Mouse (Mus musculus) embryonic facial prominence, embryonic 12.5 days (tissue): ENCODE results near the gene Rasal3. TPM values are rescaled to one million over a fixed set of nuclear protein-coding genes. Genes with fewer than 3 reads are reported as not detected.
A peak's percentile ranks its signal among the peaks of the same experiment; 100 is the strongest.

ENCODE experiments used
- ATAC-seq: fragments of 200-750 bp; cut with Nextera tagmentation; 2 replicates; pipeline ENCODE4 v1.8.0; 2017; ENCODE audit not compliant: insufficient number of reproducible peaks, insufficient read depth, low FRiP score, low TSS enrichment
- H3K27ac ChIP-seq: fragments of 300-500 bp; sonication (generic); 2 replicates; pipeline ENCODE4 v1.5.1; 2016; ENCODE audit warnings: mild to moderate bottlenecking
- H3K27me3 ChIP-seq: fragments of 300-500 bp; sonication (generic); 2 replicates; pipeline ENCODE4 v1.6.1; 2016; ENCODE audit warnings: mild to moderate bottlenecking, moderate library complexity
- H3K36me3 ChIP-seq: fragments of 300-500 bp; sonication (generic); 2 replicates; pipeline ENCODE4 v1.6.1; 2016; ENCODE audit warnings: mild to moderate bottlenecking
- H3K4me1 ChIP-seq: fragments of 300-500 bp; sonication (generic); 2 replicates; pipeline ENCODE4 v1.6.1; 2016
- H3K4me2 ChIP-seq: fragments of 300-500 bp; sonication (generic); replicated peaks from 2 replicates; pipeline ENCODE4 v1.6.1; 2016; ENCODE audit warnings: mild to moderate bottlenecking, moderate library complexity
- H3K4me3 ChIP-seq: fragments of 300-500 bp; sonication (generic); 2 replicates; pipeline ENCODE4 v1.5.1; 2016; ENCODE audit warnings: mild to moderate bottlenecking
- H3K9ac ChIP-seq: fragments of 300-500 bp; sonication (generic); 2 replicates; pipeline ENCODE4 v1.6.1; 2016; ENCODE audit warnings: mild to moderate bottlenecking, moderate library complexity
- H3K9me3 ChIP-seq: fragments of 300-500 bp; sonication (generic); 2 replicates; pipeline ENCODE4 v1.6.1; 2016; ENCODE audit warnings: mild to moderate bottlenecking, moderate library complexity
- WGBS: fragments of 180-500 bp; shearing (Covaris S2); methylation state at CpG from one replicate; pipeline ENCODE4 v1.1.7; 2016; 5-methylcytosine and 5-hydroxymethylcytosine counted together
- polyA plus RNA-seq: library from polyadenylated mRNA; unstranded; fragments of >200 nt; fragmentation: Nextera tagmentation; extraction: Ambion mirVana; gene quantifications from 2 replicates; pipeline ENCODE4 v1.2.1, GENCODE M21; 2016

Gene Rasal3
- polyA plus RNA-seq: 0.69 and 0.74 TPM in 2 replicates

DNA sequence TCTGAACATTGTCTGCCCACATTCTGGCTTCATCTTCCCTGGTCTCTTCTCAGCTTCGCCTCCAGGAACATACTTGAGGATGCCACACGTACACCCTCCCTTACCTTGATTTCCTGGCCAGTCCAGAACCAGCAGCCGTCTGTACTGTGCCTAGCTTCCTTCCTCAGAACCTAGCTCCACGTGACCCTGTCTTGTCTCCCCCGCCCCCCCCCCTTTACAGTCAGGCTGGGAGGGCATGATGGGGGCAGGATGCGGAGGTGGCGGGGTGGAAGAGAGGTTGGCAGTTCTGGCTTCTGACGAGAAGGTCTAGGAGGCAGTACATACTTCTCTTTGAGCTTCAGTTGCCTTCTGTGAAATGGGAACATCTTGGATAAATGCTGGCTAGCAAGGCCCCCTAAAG lies at the start of gene Rasal3:
Rasal3 (minus strand) TSS at position 167 of the 400 bp plus-strand sequence.
- Histone ChIP-seq H3K4me3 (no peak within 1 kb of the TSS), H3K27me3 (peaks cover 12% of the 10 kb centered on the region), H3K4me1 (no peaks in the 10 kb centered on the region), H3K27ac (no peak within 1 kb of the TSS), H3K4me2 (no peak within 1 kb of the TSS), H3K36me3 (no peaks in the 10 kb centered on the region), H3K9me3 (no peaks in the 10 kb centered on the region), H3K9ac (no peak within 1 kb of the TSS)
- no peak for ATAC-seq
- WGBS: 71% methylated on average over 8 of the region's 8 CpGs

DNA sequence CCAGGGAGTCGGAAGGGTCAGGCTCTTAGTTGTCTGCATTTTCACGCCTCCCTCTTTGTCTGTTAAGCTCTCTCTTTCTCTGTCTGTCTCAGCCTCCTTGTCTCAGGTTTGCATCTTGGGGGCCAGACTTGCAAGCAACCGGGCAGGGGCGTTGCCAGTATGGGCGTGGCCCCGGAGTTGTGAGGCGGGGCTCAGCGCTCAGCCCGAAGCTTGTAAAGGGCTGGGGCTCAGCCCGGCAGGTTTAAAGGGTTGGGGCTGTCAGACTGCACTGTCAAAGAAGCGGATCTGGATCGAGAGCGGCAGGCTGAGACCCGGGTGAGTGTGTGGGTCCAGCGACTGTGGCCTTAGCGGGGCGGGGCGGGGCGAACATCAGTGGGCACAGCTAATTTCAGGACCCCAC lies 49.1 kb upstream of the Rasal3 start, which contains the start of gene Cyp4f39:
Cyp4f39 (plus strand) TSS at position 242 of the 400 bp plus-strand sequence.
- Histone ChIP-seq H3K9ac (peak within 1 kb of the TSS; percentile 40; the same call in 1 of the 2 replicates), H3K27me3 (peaks cover 22% of the 10 kb centered on the region; the same call in 1 of the 2 replicates), H3K4me2 (peak within 1 kb of the TSS; percentile 58), H3K9me3 (no peaks in the 10 kb centered on the region), H3K36me3 (no peaks in the 10 kb centered on the region), H3K27ac (no peak within 1 kb of the TSS), H3K4me3 (peak within 1 kb of the TSS; percentile 33), H3K4me1 (peaks cover 8% of the 10 kb centered on the region; the same call in 1 of the 2 replicates)
- ATAC-seq: peak; percentile 28; the same call in 1 of the 2 replicates
- 2% methylated on average over 19 of the region's 19 CpGs for WGBS

DNA sequence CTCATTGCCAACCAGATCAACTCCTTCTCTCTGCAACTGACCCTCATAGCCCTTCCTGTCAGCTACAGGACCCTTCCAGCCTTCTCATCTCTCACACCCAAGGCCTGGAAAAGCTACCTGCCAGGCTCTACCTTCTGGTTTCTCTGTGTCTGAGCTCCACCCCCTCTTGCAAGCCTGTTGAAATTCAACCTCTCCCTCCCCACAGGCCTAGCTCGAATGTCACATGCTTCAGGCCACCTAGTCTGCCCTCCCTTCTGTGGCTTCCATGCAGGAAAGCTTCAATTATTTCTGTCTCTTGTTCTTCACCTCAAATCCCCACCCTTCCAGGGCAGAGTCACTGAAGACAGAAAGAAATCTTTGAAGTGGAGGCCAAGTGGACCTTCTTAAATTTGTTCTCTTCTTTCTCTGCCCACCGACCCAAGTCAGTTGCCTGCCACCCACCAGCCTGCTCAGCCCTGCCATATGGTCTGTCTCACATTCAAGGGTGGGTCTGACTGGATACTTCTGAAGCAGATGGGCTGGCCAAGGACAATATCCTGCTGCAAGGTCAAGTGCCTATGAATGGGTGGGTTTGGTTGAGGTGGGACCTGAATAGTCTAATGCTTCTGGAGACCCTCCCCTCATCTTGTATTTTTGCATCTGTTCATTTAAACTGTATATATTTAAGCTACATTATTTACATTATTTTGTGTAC lies 47.6 kb upstream of the Rasal3 start:
- H3K36me3 ChIP-seq: no peaks in the 10 kb centered on the region

DNA sequence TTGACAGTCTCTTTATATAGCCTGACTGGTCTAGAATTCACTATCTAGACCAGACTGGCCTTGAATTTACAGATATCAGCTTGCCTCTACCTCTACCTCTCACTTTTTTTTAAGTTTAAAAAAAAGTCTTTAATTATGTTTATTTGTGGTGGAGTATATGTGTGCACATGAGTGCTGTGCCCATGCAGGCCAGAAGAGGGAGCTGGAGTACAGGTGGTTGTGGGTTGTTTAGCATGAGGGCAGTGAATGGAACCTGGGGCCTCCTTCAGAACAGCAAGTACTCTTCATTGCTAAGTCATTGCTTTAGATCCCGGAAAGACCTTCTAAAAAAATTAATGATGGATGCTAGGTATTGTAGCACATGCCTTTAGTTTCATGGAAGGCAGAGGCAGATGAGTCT lies 45.7 kb upstream of the Rasal3 start:
- Histone ChIP-seq H3K36me3 (no peaks in the 10 kb centered on the region), H3K9me3 (peaks cover 3% of the 10 kb centered on the region; the same call in 1 of the 2 replicates), H3K27me3 (peaks cover 17% of the 10 kb centered on the region; the same call in 1 of the 2 replicates), H3K9ac (no peak overlapping the region), H3K4me2 (no peak overlapping the region), H3K27ac (no peak overlapping the region), H3K4me1 (peaks cover 8% of the 10 kb centered on the region; the same call in 1 of the 2 replicates), H3K4me3 (no peak overlapping the region)
- ATAC-seq: no peak
- 94% methylated on average over 1 of the region's 1 CpGs for WGBS

More for the DNA sequence above, 47.6 kb upstream of the Rasal3 start:
- H3K27ac ChIP-seq: no peak overlapping the region
- H3K9me3 ChIP-seq: peaks cover 3% of the 10 kb centered on the region; the same call in 1 of the 2 replicates
- H3K27me3 ChIP-seq: peaks cover 22% of the 10 kb centered on the region; the same call in 1 of the 2 replicates
- 28% methylated on average over 2 of the region's 2 CpGs for WGBS
- peaks cover 8% of the 10 kb centered on the region; the same call in 1 of the 2 replicates for H3K4me1 ChIP-seq
- H3K4me2 ChIP-seq: no peak overlapping the region
- ATAC-seq: no peak
- no peak overlapping the region for H3K4me3 ChIP-seq
- H3K9ac ChIP-seq: no peak overlapping the region

DNA sequence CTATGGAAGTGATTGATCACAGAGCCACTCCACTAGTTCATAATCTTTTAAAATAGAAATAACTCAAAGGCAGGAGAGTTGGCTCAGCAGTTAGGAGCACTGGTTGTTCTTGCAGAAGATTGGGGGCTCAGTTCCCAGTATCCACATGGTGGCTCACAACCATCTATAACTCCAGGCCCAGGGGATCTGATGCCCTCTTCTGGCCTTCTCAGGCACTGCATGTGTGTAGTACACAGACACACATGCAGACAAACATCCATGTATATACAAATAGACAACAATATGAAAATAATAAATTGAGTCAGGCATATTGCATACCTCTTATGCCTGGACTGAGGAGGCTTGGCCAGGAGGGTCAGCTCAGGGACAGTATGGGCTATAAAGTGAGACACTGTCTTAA lies 43.8 kb upstream of the Rasal3 start:
- Histone ChIP-seq H3K4me3 (no peak overlapping the region), H3K36me3 (no peaks in the 10 kb centered on the region), H3K9me3 (peaks cover 3% of the 10 kb centered on the region; the same call in 1 of the 2 replicates), H3K9ac (no peak overlapping the region), H3K27me3 (0 out of 2 replicates have a peak, but pooled peaks cover 3% of the 10 kb centered on the region), H3K4me2 (no peak overlapping the region), H3K27ac (no peak overlapping the region), H3K4me1 (peaks cover 2% of the 10 kb centered on the region; the same call in 1 of the 2 replicates)
- no peak for ATAC-seq

DNA sequence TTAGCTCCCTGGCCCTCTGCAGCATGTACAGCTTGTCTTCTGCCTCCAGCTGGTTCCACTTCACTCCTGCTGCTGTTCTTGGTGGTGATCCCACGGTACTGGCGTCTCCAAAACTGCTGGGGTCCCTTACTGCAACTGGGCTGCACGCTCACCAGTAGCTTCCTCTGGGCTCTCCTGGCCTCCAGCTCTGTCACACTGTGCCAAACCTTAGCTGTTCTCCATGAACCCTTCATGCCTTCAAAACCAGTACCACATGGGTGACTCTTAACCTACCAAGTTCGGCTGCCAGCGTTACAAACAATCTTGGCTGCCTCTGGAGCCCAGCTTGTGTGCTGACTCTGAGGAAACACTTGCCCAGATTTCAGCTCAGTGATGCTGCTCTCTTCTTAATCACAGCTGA lies 41.6 kb upstream of the Rasal3 start:
- Histone ChIP-seq H3K27ac (no peak overlapping the region), H3K4me3 (no peak overlapping the region), H3K9ac (no peak overlapping the region), H3K27me3 (no peaks in the 10 kb centered on the region), H3K4me1 (no peaks in the 10 kb centered on the region), H3K4me2 (no peak overlapping the region), H3K9me3 (peaks cover 3% of the 10 kb centered on the region; the same call in 1 of the 2 replicates), H3K36me3 (no peaks in the 10 kb centered on the region)
- ATAC-seq: no peak
- 66% methylated on average over 5 of the region's 5 CpGs for WGBS

DNA sequence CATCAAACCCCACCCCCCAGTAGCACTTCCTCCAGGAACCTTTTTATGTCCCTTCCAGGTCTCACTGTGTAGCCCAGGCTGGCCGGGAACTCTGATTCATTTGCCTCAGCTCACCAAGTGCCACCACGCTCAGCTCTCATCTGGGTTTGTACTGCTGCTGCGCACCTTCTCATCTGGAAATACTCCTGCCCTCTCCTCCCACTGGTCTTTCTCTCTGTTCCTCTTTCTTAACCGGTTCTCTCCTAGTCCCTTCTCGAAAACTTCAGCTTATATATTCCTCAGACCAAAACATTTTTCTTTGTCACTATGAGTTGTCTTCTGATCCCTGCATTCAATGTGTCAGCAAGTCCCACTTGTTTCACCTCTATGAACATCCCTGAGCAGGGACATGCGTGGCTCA lies 39.9 kb upstream of the Rasal3 start:
- H3K27ac ChIP-seq: no peak overlapping the region
- ATAC-seq: no peak
- H3K4me3 ChIP-seq: no peak overlapping the region
- peaks cover 3% of the 10 kb centered on the region; the same call in 1 of the 2 replicates for H3K9me3 ChIP-seq
- H3K27me3 ChIP-seq: no peaks in the 10 kb centered on the region
- H3K9ac ChIP-seq: no peak overlapping the region
- 76% methylated on average over 6 of the region's 6 CpGs for WGBS
- no peaks in the 10 kb centered on the region for H3K36me3 ChIP-seq
- no peak overlapping the region for H3K4me2 ChIP-seq
- no peaks in the 10 kb centered on the region for H3K4me1 ChIP-seq

DNA sequence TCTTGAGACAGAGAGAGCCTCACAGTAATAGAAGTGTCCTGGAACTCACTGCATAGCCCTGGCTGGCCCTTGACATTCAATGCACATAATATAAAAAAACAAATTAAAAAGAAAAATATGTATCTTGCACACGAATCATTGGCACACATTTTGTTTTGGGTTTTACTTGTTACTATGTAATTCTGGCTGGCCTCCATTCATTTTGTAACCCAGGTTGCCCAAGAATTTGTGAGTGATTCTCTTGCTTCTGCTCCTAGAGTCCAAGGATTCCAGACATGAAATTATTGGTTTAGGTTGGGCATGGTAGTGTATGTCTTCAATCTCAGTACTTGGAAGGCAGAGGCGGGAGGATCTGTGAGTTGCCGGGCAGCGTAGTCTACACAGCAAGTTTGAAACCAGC lies 33.7 kb upstream of the Rasal3 start:
- no peak overlapping the region for H3K4me2 ChIP-seq
- no peak overlapping the region for H3K9ac ChIP-seq
- no peak for ATAC-seq
- H3K36me3 ChIP-seq: no peaks in the 10 kb centered on the region
- WGBS: 93% methylated on average over 4 of the region's 4 CpGs
- H3K27me3 ChIP-seq: no peaks in the 10 kb centered on the region
- H3K27ac ChIP-seq: no peak overlapping the region
- no peaks in the 10 kb centered on the region for H3K9me3 ChIP-seq
- no peaks in the 10 kb centered on the region for H3K4me1 ChIP-seq
- no peak overlapping the region for H3K4me3 ChIP-seq

DNA sequence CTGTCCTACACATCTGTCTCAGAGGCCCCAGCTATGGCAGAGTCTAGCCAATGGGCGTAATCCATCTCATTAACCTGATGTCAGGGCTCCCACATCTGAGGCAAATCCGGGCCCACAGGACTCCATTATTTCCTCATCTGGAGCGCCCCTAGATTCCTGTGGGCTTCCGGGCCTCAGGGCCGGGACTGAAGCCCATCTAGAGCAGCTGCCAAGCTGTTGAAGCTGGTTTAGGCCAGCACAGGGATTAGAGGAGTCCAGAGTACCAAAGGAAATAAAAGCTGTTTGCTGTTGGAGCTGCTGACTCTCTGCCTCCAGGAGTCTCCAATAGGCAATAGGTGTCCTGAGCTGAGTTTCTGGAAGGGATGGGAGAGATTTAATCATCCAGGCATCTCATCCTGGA lies 31.8 kb upstream of the Rasal3 start:
- Histone ChIP-seq H3K4me2 (no peak overlapping the region), H3K9me3 (no peaks in the 10 kb centered on the region), H3K27ac (no peak overlapping the region), H3K4me3 (no peak overlapping the region), H3K27me3 (no peaks in the 10 kb centered on the region), H3K36me3 (no peaks in the 10 kb centered on the region), H3K4me1 (no peaks in the 10 kb centered on the region), H3K9ac (no peak overlapping the region)
- no peak for ATAC-seq
- WGBS: 71% methylated on average over 5 of the region's 5 CpGs

DNA sequence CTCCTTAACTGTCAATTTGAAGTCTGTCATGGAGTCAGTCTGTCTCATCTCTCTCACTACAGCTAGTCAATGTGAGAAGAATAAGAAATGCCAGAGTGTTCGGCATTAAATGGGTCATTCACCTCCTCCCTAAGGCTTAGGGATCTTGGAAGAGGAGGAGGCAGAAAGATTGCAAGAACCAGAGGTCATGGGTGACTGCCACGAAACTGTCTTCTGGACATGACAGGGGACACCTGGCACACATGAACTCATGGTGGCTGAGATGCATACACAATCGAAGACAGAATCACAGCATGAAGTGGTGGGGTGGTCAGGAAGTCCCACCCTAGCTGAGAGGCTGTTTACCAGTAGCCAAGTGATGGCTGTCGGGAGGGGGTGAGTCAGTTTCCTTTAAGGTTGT lies 30.9 kb upstream of the Rasal3 start:
- H3K27me3 ChIP-seq: no peaks in the 10 kb centered on the region

DNA sequence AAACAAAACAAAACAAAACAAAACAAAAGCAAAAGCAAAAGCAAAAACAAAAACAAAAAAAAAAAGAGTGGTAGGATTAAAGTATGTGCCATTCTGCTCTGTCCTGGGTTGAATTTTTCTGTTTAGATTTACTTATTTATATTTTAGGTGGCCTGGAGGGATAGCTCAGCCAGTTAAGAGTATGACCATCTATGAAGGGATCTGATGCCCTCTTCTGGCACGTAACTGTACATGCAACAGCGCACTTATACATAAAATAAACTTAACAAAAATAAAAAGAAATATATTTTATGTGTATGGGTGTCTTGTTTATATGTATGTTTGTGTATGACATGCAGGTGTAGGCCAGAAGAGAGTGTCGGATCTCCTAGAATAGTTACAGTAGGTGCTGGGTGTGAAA lies 28.6 kb upstream of the Rasal3 start:
- no peaks in the 10 kb centered on the region for H3K4me1 ChIP-seq

More for the DNA sequence above, 30.9 kb upstream of the Rasal3 start:
- H3K9me3 ChIP-seq: no peaks in the 10 kb centered on the region
- H3K4me1 ChIP-seq: no peaks in the 10 kb centered on the region
- no peaks in the 10 kb centered on the region for H3K36me3 ChIP-seq
- H3K27ac ChIP-seq: no peak overlapping the region
- ATAC-seq: no peak
- no peak overlapping the region for H3K4me3 ChIP-seq
- H3K4me2 ChIP-seq: no peak overlapping the region
- WGBS: 68% methylated on average over 4 of the region's 4 CpGs
- H3K9ac ChIP-seq: no peak overlapping the region

DNA sequence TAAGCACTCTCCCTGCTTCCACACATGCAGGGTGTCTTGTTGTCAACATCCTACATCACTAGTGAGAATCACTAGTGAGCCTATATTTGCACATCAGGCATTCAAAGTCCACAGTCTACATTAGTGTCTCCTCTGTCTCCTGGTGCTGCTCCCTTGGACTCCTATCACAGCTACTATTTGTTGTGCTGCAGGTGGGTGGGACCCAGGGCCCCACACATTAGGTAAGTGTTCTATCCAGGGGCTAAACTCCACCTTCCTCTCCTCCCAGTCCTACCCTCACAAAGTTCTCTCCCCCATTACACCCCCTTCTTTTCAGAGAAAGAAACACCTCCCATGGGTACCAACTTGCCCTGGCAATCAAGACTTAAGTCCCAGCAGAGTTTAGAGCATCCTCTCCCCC lies 23.2 kb upstream of the Rasal3 start:
- Histone ChIP-seq H3K4me2 (no peak overlapping the region), H3K36me3 (no peaks in the 10 kb centered on the region), H3K27me3 (no peaks in the 10 kb centered on the region), H3K4me3 (no peak overlapping the region), H3K27ac (no peak overlapping the region), H3K4me1 (no peaks in the 10 kb centered on the region), H3K9ac (no peak overlapping the region), H3K9me3 (no peaks in the 10 kb centered on the region)
- no peak for ATAC-seq

More for the DNA sequence above, 28.6 kb upstream of the Rasal3 start:
- ATAC-seq: no peak
- Histone ChIP-seq H3K4me3 (no peak overlapping the region), H3K27ac (no peak overlapping the region), H3K36me3 (no peaks in the 10 kb centered on the region), H3K9me3 (no peaks in the 10 kb centered on the region), H3K9ac (no peak overlapping the region), H3K27me3 (no peaks in the 10 kb centered on the region), H3K4me2 (no peak overlapping the region)
- 56% methylated on average over 3 of the region's 3 CpGs for WGBS
